Mouse (Mus musculus): ENCODE results near the gene Fkrp. TPM values are rescaled to one million over a fixed set of nuclear protein-coding genes. Genes with fewer than 3 reads are reported as not detected.

Fkrp gene
- 20.1 and 20.4 TPM in 2 replicates for polyA plus RNA-seq (2015; fragmentation: Nextera tagmentation; extraction: Ambion mirVana)

DNA sequence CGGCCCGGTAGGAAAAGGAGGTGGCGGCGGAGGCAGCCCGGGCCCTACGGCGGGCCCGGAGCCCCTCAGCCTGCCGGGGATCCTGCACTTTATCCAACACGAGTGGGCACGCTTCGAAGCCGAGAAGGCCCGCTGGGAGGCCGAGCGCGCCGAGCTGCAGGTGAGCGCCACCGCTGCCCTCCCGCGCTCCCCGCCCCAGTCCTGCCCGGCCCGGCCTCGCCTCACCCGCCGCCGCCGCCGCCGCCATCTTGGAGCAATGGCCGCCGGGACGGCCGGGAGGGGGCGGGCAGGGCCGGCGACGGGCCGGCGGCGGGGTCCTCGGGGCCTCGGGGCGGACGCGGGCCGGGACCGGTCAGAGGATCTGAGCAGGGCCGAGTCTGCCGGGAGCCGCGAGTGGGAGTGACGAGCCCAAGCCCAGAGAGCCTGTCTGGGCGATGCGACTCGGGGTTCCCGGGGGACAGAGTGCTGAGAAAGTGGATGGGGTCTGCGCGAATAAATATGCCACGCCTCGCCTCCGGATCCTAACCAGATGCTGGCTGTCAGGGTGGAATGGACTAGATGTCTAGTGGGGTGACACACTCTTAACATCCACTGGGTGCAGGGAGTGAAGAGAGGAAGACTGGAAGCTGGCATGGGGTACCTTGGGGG, at the start of gene Fkrp:
Fkrp (minus strand) TSS at position 258 of the 648 bp plus-strand sequence.

GRCm38 (mm10) chr7:16842645-16843063, 26.1 kb upstream of the Fkrp start, which contains the start of gene Prkd2:
Prkd2 (plus strand) TSS chr7:16842902.

DNA sequence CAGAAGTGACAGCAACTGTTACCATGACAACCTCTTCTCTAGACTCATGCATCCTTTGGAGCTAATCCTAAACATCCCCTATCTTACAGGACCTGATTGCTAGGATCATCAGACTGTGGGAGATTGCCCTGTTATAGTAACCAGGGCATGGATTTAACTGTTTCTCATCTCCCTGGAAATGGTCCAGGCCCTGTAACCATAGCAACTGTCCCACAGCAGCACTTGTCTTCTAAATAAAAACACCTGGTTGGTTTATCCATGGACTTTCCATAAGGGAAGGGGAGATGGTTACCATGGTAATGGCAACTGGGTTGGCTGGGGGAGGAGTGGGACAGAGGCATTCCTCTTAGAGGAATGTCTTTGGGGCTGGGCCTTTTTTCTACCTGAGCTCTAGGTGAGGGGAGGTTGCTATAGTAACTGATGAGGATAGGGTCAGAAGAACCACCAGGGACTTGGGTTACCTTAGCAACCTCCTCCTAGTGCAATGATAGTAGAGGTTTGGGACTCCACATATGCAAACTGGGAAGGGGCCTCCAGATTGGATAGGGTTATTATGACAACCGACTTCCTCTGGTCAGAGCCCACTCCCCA, 1.1 kb downstream of the Fkrp start, which contains the start of gene Strn4:
Strn4 (plus strand) TSS at position 539 of the 591 bp plus-strand sequence.

DNA sequence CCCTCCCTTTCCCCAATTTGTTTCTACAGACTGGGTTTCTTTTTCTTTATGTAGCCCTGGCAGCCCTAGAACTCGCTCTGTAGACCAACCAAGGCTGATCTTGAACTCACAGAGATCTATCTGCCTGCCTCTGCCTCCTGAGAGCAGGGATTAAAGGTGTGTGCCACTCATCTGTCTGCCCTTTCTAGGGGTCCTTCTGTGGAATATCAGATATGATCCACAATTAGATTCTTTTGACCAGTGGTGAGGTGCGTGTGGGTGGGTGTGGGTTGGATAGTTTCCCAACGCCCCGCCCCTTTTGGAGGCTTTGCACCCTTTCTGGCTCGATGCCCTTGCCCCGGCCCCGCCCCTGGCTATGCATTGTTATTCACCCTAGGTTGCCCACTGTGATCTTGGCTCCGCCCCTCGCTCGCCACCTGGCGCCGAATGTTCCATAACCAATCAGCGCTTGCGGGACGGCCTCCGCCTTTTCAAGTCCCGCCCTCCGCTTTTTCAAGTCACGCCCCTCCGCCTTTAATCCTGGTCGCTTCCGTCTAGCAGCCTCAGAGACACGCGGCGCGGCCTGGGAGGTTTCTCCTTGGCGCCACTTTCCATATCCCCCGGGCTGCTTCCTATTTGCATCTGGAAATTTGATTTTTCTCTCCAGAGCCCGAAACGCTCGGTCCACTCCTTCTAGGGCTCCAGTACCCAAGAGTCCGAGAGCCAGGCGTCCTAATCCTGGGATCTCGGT, 35.5 kb downstream of the Fkrp start, which contains the start of gene Slc1a5:
Slc1a5 (plus strand) TSS at position 516 of the 730 bp plus-strand sequence.

Other genes with a start within 250 kb of the Fkrp start
- 8.7 and 9.5 TPM in 2 replicates for gene Arhgap35, start 201.7 kb downstream of the Fkrp start, polyA plus RNA-seq (2015; fragmentation: Nextera tagmentation; extraction: Ambion mirVana)
- not detected in 2 replicates for gene Ceacam15, start 141.0 kb downstream of the Fkrp start, polyA plus RNA-seq (2015; fragmentation: Nextera tagmentation; extraction: Ambion mirVana)
- not detected in 2 replicates for gene Ceacam9, start 94.8 kb downstream of the Fkrp start, polyA plus RNA-seq (2015; fragmentation: Nextera tagmentation; extraction: Ambion mirVana)
- gene Ap2s1, start 78.3 kb downstream of the Fkrp start, polyA plus RNA-seq (2015; fragmentation: Nextera tagmentation; extraction: Ambion mirVana) = 296 and 301 TPM in 2 replicates
- gene Slc1a5, start 35.4 kb downstream of the Fkrp start, polyA plus RNA-seq (2015; fragmentation: Nextera tagmentation; extraction: Ambion mirVana) = 32.6 and 34.6 TPM in 2 replicates
- gene Strn4, start 843 bp downstream of the Fkrp start, polyA plus RNA-seq (2015; fragmentation: Nextera tagmentation; extraction: Ambion mirVana) = 53.2 and 53.6 TPM in 2 replicates
- 6.5 and 9.0 TPM in 2 replicates for gene Prkd2, start 26.2 kb upstream of the Fkrp start, polyA plus RNA-seq (2015; fragmentation: Nextera tagmentation; extraction: Ambion mirVana)
- gene Dact3, start 58.6 kb upstream of the Fkrp start, polyA plus RNA-seq (2015; fragmentation: Nextera tagmentation; extraction: Ambion mirVana) = 4.1 and 8.1 TPM in 2 replicates
- gene Gng8, start 75.1 kb upstream of the Fkrp start, polyA plus RNA-seq (2015; fragmentation: Nextera tagmentation; extraction: Ambion mirVana) = 2.6 and 3.4 TPM in 2 replicates
- gene Ptgir, start 89.8 kb upstream of the Fkrp start, polyA plus RNA-seq (2015; fragmentation: Nextera tagmentation; extraction: Ambion mirVana) = 1.3 TPM in 2 replicates
- gene Calm3, start 107.4 kb upstream of the Fkrp start, polyA plus RNA-seq (2015; fragmentation: Nextera tagmentation; extraction: Ambion mirVana) = 126 and 136 TPM in 2 replicates
- gene Pnmal2, start 128.0 kb upstream of the Fkrp start, polyA plus RNA-seq (2015; fragmentation: Nextera tagmentation; extraction: Ambion mirVana) = 17.8 and 18.2 TPM in 2 replicates
- gene Pnmal1, start 142.9 kb upstream of the Fkrp start, polyA plus RNA-seq (2015; fragmentation: Nextera tagmentation; extraction: Ambion mirVana) = 7.1 and 9.2 TPM in 2 replicates
- gene Gm42372, start 166.4 kb upstream of the Fkrp start, polyA plus RNA-seq (2015; fragmentation: Nextera tagmentation; extraction: Ambion mirVana) = 0.51 and 0.99 TPM in 2 replicates
- 9.0 and 13.9 TPM in 2 replicates for gene Ccdc8, start 176.0 kb upstream of the Fkrp start, polyA plus RNA-seq (2015; fragmentation: Nextera tagmentation; extraction: Ambion mirVana)
- gene Ppp5c, start 211.2 kb upstream of the Fkrp start, polyA plus RNA-seq (2015; fragmentation: Nextera tagmentation; extraction: Ambion mirVana) = 44.2 and 54.7 TPM in 2 replicates
- gene Hif3a, start 245.7 kb upstream of the Fkrp start, polyA plus RNA-seq (2015; fragmentation: Nextera tagmentation; extraction: Ambion mirVana) = 3.5 and 6.6 TPM in 2 replicates

Measured in adrenal gland, postnatal 0 days (tissue).